Mouse (Mus musculus) NIH3T3 (cell line): ENCODE measurements around the gene Cetn4.

Experiments
- DNase-seq: peaks from one replicate; pipeline ENCODE4 v3.0.0-alpha.2; 2012; ENCODE audit warnings: low read depth

Gene Cetn4

GRCm38 (mm10) chr3:37312370-37312941 lies at the start of gene Cetn4, which contains the start of gene Bbs12:
TSS of gene Cetn4 (minus strand) at chr3:37312708.
TSS of gene Bbs12 (plus strand) at chr3:37312554.
- DNase-seq = peak; percentile 97

- DNase-seq = peak; percentile 95
These were observed 48.2 kb upstream of the Cetn4 start for GRCm38 (mm10) chr3:37360729-37361128.

- peak; percentile 54 for DNase-seq
These were observed 42.2 kb upstream of the Cetn4 start for GRCm38 (mm10) chr3:37354737-37355136.

GRCm38 (mm10) chr3:37353951-37354481 lies 41.5 kb upstream of the Cetn4 start:
- peak; percentile 34 for DNase-seq

GRCm38 (mm10) chr3:37350386-37350785 lies 37.9 kb upstream of the Cetn4 start:
- no peak for DNase-seq

GRCm38 (mm10) chr3:37349166-37349548 lies 36.6 kb upstream of the Cetn4 start:
- DNase-seq = no peak

- DNase-seq = peak; percentile 83
These were observed 36.0 kb upstream of the Cetn4 start, which contains the start of gene Fgf2 for GRCm38 (mm10) chr3:37348221-37349165. TSS of gene Fgf2 (plus strand) at chr3:37348346.

- no peak for DNase-seq
These were observed 35.2 kb upstream of the Cetn4 start for GRCm38 (mm10) chr3:37347671-37348070.

- no peak for DNase-seq
These were observed 30.3 kb upstream of the Cetn4 start for GRCm38 (mm10) chr3:37342811-37343210.

- peak; percentile 71 for DNase-seq
These were observed 28.6 kb upstream of the Cetn4 start for GRCm38 (mm10) chr3:37341110-37341509.

GRCm38 (mm10) chr3:37334053-37334452 lies 21.5 kb upstream of the Cetn4 start:
- no peak for DNase-seq

GRCm38 (mm10) chr3:37331999-37332449 lies 19.5 kb upstream of the Cetn4 start:
- DNase-seq = no peak

- no peak for DNase-seq
These were observed 17.5 kb upstream of the Cetn4 start for GRCm38 (mm10) chr3:37329963-37330362.

GRCm38 (mm10) chr3:37328489-37328888 lies 16.0 kb upstream of the Cetn4 start:
- no peak for DNase-seq

GRCm38 (mm10) chr3:37326627-37327026 lies 14.1 kb upstream of the Cetn4 start:
- no peak for DNase-seq

GRCm38 (mm10) chr3:37325317-37326112 lies 13.0 kb upstream of the Cetn4 start:
- no peak for DNase-seq

- DNase-seq = peak; percentile 70
These were observed 11.8 kb upstream of the Cetn4 start for GRCm38 (mm10) chr3:37324310-37324709.

GRCm38 (mm10) chr3:37316233-37316632 lies 3.7 kb upstream of the Cetn4 start:
- DNase-seq = peak; percentile 39

GRCm38 (mm10) chr3:37313371-37313770 lies 863 bp upstream of the Cetn4 start:
- peak; percentile 63 for DNase-seq

GRCm38 (mm10) chr3:37311897-37312369 lies 575 bp downstream of the Cetn4 start:
- no peak for DNase-seq

- peak; percentile 52 for DNase-seq
These were observed 8.9 kb downstream of the Cetn4 start for GRCm38 (mm10) chr3:37303392-37304139.
